Mouse (Mus musculus) megakaryocyte, adult 5-6 weeks (primary cell): ENCODE data around the gene Tsc22d2. TPM values are rescaled to one million over a fixed set of nuclear protein-coding genes. Genes with fewer than 3 reads are reported as not detected.
"Not testable (repeated sequence)": the region's sequence is repeated elsewhere in the genome, so short reads cannot be mapped to it uniquely, and the experiment has no call there.

Experiments
- ATAC-seq: 2 replicates; pipeline ENCODE4 v1.8.0; 2016; ENCODE audit warnings: mild to moderate bottlenecking, inconsistent platforms; ENCODE audit not compliant: poor library complexity, severe bottlenecking
- total RNA-seq, 2 experiments: library from RNA; stranded (forward) in 1 of 2; stranded (reverse) in 1 of 2; fragments of 153-499, 151-499 nt in 1 of 2; fragments of 221-1000, 200-1000 nt in 1 of 2; gene quantifications; 2 replicates each; pipeline versions ENCODE4 v1.2.3 to v1.2.4; 2015 to 2017

The Tsc22d2 gene
- total RNA-seq, 2 experiments from 2014 or later: 13.9 to 24.6 TPM

GRCm38 (mm10) chr3:58418724-58419705 is 4.5 kb downstream of the Tsc22d2 start:
- ATAC-seq: no peak

GRCm38 (mm10) chr3:58428861-58429260 is 14.3 kb downstream of the Tsc22d2 start:
- no peak for ATAC-seq

- ATAC-seq: no peak
These were observed 19.9 kb downstream of the Tsc22d2 start for GRCm38 (mm10) chr3:58434414-58434813.

GRCm38 (mm10) chr3:58448230-58448629 is 33.7 kb downstream of the Tsc22d2 start:
- peak; percentile 67 for ATAC-seq

GRCm38 (mm10) chr3:58449487-58449886 is 35.0 kb downstream of the Tsc22d2 start:
- ATAC-seq: peak; percentile 69

- no peak for ATAC-seq
These were observed 40.1 kb downstream of the Tsc22d2 start for GRCm38 (mm10) chr3:58454414-58455205.

GRCm38 (mm10) chr3:58455255-58455654 is 40.7 kb downstream of the Tsc22d2 start:
- no peak for ATAC-seq

- ATAC-seq: peak; percentile 83
These were observed 55.3 kb downstream of the Tsc22d2 start for GRCm38 (mm10) chr3:58469655-58470437.

- ATAC-seq: not testable (repeated sequence)
These were observed 60.8 kb downstream of the Tsc22d2 start for GRCm38 (mm10) chr3:58475298-58475697.

- ATAC-seq: no peak
These were observed 64.4 kb downstream of the Tsc22d2 start for GRCm38 (mm10) chr3:58478755-58479455.

- peak; percentile 90 for ATAC-seq
These were observed 71.4 kb downstream of the Tsc22d2 start for GRCm38 (mm10) chr3:58485883-58486282.

GRCm38 (mm10) chr3:58487121-58487520 is 72.6 kb downstream of the Tsc22d2 start:
- ATAC-seq: 0 out of 2 replicates have a peak, but pooled peaks have one; percentile 38

GRCm38 (mm10) chr3:58487999-58488775 is 73.7 kb downstream of the Tsc22d2 start:
- ATAC-seq: peak; percentile 51

GRCm38 (mm10) chr3:58490787-58491186 is 76.3 kb downstream of the Tsc22d2 start:
- ATAC-seq: peak; percentile 66

GRCm38 (mm10) chr3:58493621-58494020 is 79.1 kb downstream of the Tsc22d2 start:
- no peak for ATAC-seq

GRCm38 (mm10) chr3:58501961-58502360 is 87.4 kb downstream of the Tsc22d2 start:
- peak; percentile 99 for ATAC-seq

- no peak for ATAC-seq
These were observed 89.3 kb downstream of the Tsc22d2 start for GRCm38 (mm10) chr3:58503720-58504333.

- ATAC-seq: no peak
These were observed 90.2 kb downstream of the Tsc22d2 start for GRCm38 (mm10) chr3:58504676-58505075.
